Comparison of ENCODE assay signal across 8 mouse cellular contexts in the genomic region with DNA sequence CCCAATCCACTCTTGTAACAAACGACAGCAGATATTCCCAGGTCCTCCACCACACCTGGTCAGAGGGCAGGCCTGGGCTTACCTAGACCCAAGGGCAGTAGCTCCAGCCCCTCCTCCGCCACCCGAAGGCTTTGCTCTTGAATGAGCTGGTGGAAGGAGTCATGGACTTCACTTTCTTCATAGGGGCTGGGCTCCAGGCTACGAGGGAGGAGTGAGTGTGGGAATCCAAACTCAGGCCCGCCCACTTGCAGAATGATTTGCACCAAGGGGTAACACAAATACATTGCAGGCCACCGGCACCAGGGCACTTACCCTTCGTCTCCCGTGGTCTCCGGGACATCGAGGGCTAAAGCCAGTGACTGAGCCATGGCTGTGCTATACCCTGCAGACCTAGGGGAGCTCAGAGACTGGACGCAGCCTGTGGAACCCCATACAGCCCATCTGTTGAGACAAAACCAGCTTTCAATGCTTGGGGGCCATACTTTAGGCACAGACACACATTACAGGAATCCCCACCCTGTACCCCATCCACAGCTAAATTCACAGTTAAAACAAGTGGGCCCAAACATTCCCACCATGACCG. TPM values are rescaled to one million over a fixed set of nuclear protein-coding genes. Genes with fewer than 3 reads are reported as not detected.
DNase-seq lines count a peak whose midpoint lies in the region; ATAC-seq and TF ChIP-seq lines count a peak whose summit lies in the region.
"Had no signal": no experiment of that assay in that cellular context is flagged by ENCODE, and none has a peak within 500 bp of the region (broad histone marks: within the 10 kb centered on the region; RNA-seq: fewer than 3 reads in every experiment).

No protein-coding gene starts in this region.

- H3K36me3 ChIP-seq in CH12.LX (replicated peaks in 1 of 2; ENCODE audit: control insufficient read depth in 1 of 2, insufficient read depth in 1 of 2, low read length in 1 of 2): peaks cover 35 to 54% of the 10 kb centered on the region in 2 experiments
- peaks cover 11% of the 10 kb centered on the region for H3K36me3 ChIP-seq in heart, embryonic 11.5 days (ENCODE audit: control insufficient read depth, insufficient read depth, low read length)
- H3K36me3 ChIP-seq in midbrain, embryonic 10.5 days: no peaks in the 10 kb centered on the region

- H3K4me1 ChIP-seq in CH12.LX (ENCODE audit: control insufficient read depth in 1 of 2, insufficient read depth in 2 of 2): peaks cover 8 to 64% of the 10 kb centered on the region in 2 experiments; a peak in 3 of 4 replicates
- peaks cover 46% of the 10 kb centered on the region for H3K4me1 ChIP-seq in heart, embryonic 11.5 days (ENCODE audit: control insufficient read depth, insufficient read depth, low read length)
- peaks cover 55% of the 10 kb centered on the region for H3K4me1 ChIP-seq in midbrain, embryonic 10.5 days

- no peak for TF ChIP-seq EP300 in CH12.LX (IDR thresholded peaks at IDR 0.05; ENCODE audit: low read length)

- peak overlapping the region; percentile 75 for H3K4me2 ChIP-seq in CH12.LX (ENCODE audit: insufficient read depth, low read depth, poor library complexity, severe bottlenecking)
- H3K4me2 ChIP-seq in heart, embryonic 11.5 days: peak overlapping the region; percentile 99

- no peaks in the 10 kb centered on the region for H3K79me2 ChIP-seq in CH12.LX (replicated peaks; ENCODE audit: control insufficient read depth, extremely low read depth, insufficient read depth, poor library complexity, severe bottlenecking)

- H3K9me3 ChIP-seq in CH12.LX (replicated peaks; ENCODE audit: low read length): no peaks in the 10 kb centered on the region
- H3K9me3 ChIP-seq in heart, embryonic 11.5 days (replicated peaks; ENCODE audit: control insufficient read depth, low read length): no peaks in the 10 kb centered on the region
- H3K9me3 ChIP-seq in midbrain, embryonic 10.5 days (replicated peaks): no peaks in the 10 kb centered on the region

- peak overlapping the region; percentile 33 for H3K9ac ChIP-seq in CH12.LX (ENCODE audit: insufficient read depth, low read depth)
- H3K9ac ChIP-seq in heart, embryonic 11.5 days (ENCODE audit: low read depth, low read length): peak overlapping the region; percentile 74

- no peak for TF ChIP-seq RAD21 in CH12.LX (IDR thresholded peaks at IDR 0.05; ENCODE audit: low read depth, low read length)

- ATAC-seq in heart, embryonic 11.5 days (replicated peaks; ENCODE audit: insufficient number of reproducible peaks, low FRiP score, low TSS enrichment): no peak

- 47% methylated on average over 12 of the region's 12 CpGs for WGBS in heart, embryonic 11.5 days (ENCODE audit: insufficient replicate concordance)
- WGBS in midbrain, embryonic 10.5 days: 70% methylated on average over 12 of the region's 12 CpGs

- no peaks in the 10 kb centered on the region for H3K27me3 ChIP-seq in CH12.LX (replicated peaks)
- H3K27me3 ChIP-seq in heart, embryonic 11.5 days (ENCODE audit: control insufficient read depth, insufficient read depth, low read length): peaks cover 17% of the 10 kb centered on the region
- peaks cover 62% of the 10 kb centered on the region for H3K27me3 ChIP-seq in midbrain, embryonic 10.5 days (ENCODE audit: low read depth, poor library complexity, severe bottlenecking)

- no peak for TF ChIP-seq CTCF in CH12.LX (conservative IDR thresholded peaks at IDR 0.05 in 1 of 2, IDR thresholded peaks at IDR 0.05 in 1 of 2; ENCODE audit: low read depth in 2 of 2, low read length in 2 of 2)

- in situ Hi-C loops in CH12.LX (cut with MboI; ENCODE audit: low pct_ligation_motif_present, low pct_unique_long_range_greater_than_20kb, low sequenced_read_pairs): no loop called here

- no peak for TF ChIP-seq POLR2A in CH12.LX (IDR thresholded peaks at IDR 0.05; ENCODE audit: low read depth, low read length)

- dilution Hi-C loops in CH12.LX (cut with MboI; ENCODE audit: extremely low pct_ligation_motif_present, extremely low pct_unique_long_range_greater_than_20kb, low sequenced_read_pairs): no loop called here

- peak overlapping the region; percentile 68 to 94 (median 71) for H3K4me3 ChIP-seq in CH12.LX (replicated peaks in 1 of 3; ENCODE audit: low read depth in 2 of 3, low read length in 2 of 3, poor library complexity in 1 of 3)
- peak overlapping the region; percentile 52 for H3K4me3 ChIP-seq in heart, embryonic 11.5 days (ENCODE audit: low read depth, low read length)
- H3K4me3 ChIP-seq in midbrain, embryonic 10.5 days: peak overlapping the region; percentile 58

- DNase-seq in CH12.LX (ENCODE audit: extremely low read depth) (peak; percentile 71), R1 (ENCODE audit: low read depth, low spot score) (peak; percentile 54)
- peak; percentile 74 for DNase-seq in kidney, postnatal 10 days
- no peak for DNase-seq in midbrain, embryonic 10.5 days (ENCODE audit: low spot score)
- no peak for DNase-seq in cerebellum, adult 8-10 months
- no peak for DNase-seq in frontal cortex, postnatal 25 days (ENCODE audit: low spot score in 2 of 2)

- H3K27ac ChIP-seq in CH12.LX (ENCODE audit: insufficient read depth, low read depth): 0 out of 2 replicates have a peak overlapping the region, but pooled peaks have one; percentile 3
- H3K27ac ChIP-seq in heart, embryonic 11.5 days (ENCODE audit: low read depth, low read length): peak overlapping the region; percentile 96
- peak overlapping the region; percentile 82 for H3K27ac ChIP-seq in midbrain, embryonic 10.5 days (replicated peaks)

TF ChIP-seq in CH12.LX, 34 proteins besides CTCF, POLR2A, EP300 and RAD21:
- 0 out of 2 replicates have a peak, but pooled peaks have one; percentile 5 for TF ChIP-seq MYC (IDR thresholded peaks at IDR 0.05; ENCODE audit: low read depth, low read length)
- TF ChIP-seq TCF12 (IDR thresholded peaks at IDR 0.05; ENCODE audit: low read depth, low read length): 0 out of 2 replicates have a peak, but pooled peaks have one; percentile 27
- TF ChIP-seq SMC3 (IDR thresholded peaks at IDR 0.05; ENCODE audit: low read depth, low read length): no peak
- TF ChIP-seq TBP (conservative IDR thresholded peaks at IDR 0.05; ENCODE audit: low read depth, low read length): 0 out of 2 replicates have a peak, but pooled peaks have one; percentile 23

RNA-seq across cellular contexts. Expression of a gene that starts 2.9 kb away (rescaled TPM):
- total RNA-seq in CH12.LX (2012; rRNA removed) (4.0 and 6.1 TPM in 2 replicates), CH12.LX (2014; rRNA removed) (1.4 and 2.2 TPM in 2 replicates)
- polyA plus RNA-seq in CH12.LX (2012; ENCODE audit: insufficient read length, low read depth): 8.8 and 9.8 TPM in 2 replicates
- polyA plus RNA-seq in heart, embryonic 11.5 days (2014; fragmentation: Nextera tagmentation; extraction: Ambion mirVana): 4.4 and 4.5 TPM in 2 replicates
- polyA plus RNA-seq in midbrain, embryonic 10.5 days (2016; fragmentation: Nextera tagmentation; extraction: Ambion mirVana): 0.78 and 0.93 TPM in 2 replicates

RNA-seq across cellular contexts. Expression of a gene that starts 3.1 kb away (rescaled TPM):
- 24.8 and 26.8 TPM in 2 replicates for total RNA-seq in CH12.LX (2012; rRNA removed)
- total RNA-seq in CH12.LX (2014; rRNA removed): 16.3 and 16.8 TPM in 2 replicates
- 28.4 and 30.0 TPM in 2 replicates for polyA plus RNA-seq in CH12.LX (2012; ENCODE audit: insufficient read length, low read depth)
- 23.8 and 26.2 TPM in 2 replicates for polyA plus RNA-seq in heart, embryonic 11.5 days (2014; fragmentation: Nextera tagmentation; extraction: Ambion mirVana)
- polyA plus RNA-seq in midbrain, embryonic 10.5 days (2016; fragmentation: Nextera tagmentation; extraction: Ambion mirVana): 10.1 and 10.5 TPM in 2 replicates

RNA-seq across cellular contexts. Expression of a gene that starts 18.5 kb away (rescaled TPM):
- total RNA-seq in CH12.LX (2012; rRNA removed) (0.46 and 0.93 TPM in 2 replicates), CH12.LX (2014; rRNA removed) (1.3 and 1.5 TPM in 2 replicates)
- polyA plus RNA-seq in CH12.LX (2012; ENCODE audit: insufficient read length, low read depth): 1.4 and 1.7 TPM in 2 replicates
- polyA plus RNA-seq in heart, embryonic 11.5 days (2014; fragmentation: Nextera tagmentation; extraction: Ambion mirVana): 3.2 and 3.9 TPM in 2 replicates
- polyA plus RNA-seq in midbrain, embryonic 10.5 days (2016; fragmentation: Nextera tagmentation; extraction: Ambion mirVana): 1.4 and 2.2 TPM in 2 replicates
- total RNA-seq: left cerebral cortex, postnatal 10 days had no signal

RNA-seq across cellular contexts. Expression of a gene that starts 30.5 kb away (rescaled TPM):
- 0.59 and 1.0 TPM in 2 replicates for total RNA-seq in CH12.LX (2012; rRNA removed)
- 0.50 TPM in 1 of 2 replicates, not detected in the other for total RNA-seq in CH12.LX (2014; rRNA removed)
- polyA plus RNA-seq in CH12.LX (2012; ENCODE audit: insufficient read length, low read depth): 0.80 and 1.6 TPM in 2 replicates
- polyA plus RNA-seq in heart, embryonic 11.5 days (2014; fragmentation: Nextera tagmentation; extraction: Ambion mirVana): 0.34 and 0.62 TPM in 2 replicates
- polyA plus RNA-seq in midbrain, embryonic 10.5 days (2016; fragmentation: Nextera tagmentation; extraction: Ambion mirVana): 0.14 and 0.58 TPM in 2 replicates

RNA-seq across cellular contexts. Expression of a gene that starts 30.5 kb away (rescaled TPM):
- total RNA-seq in CH12.LX (2012; rRNA removed) (362 and 409 TPM in 2 replicates), CH12.LX (2014; rRNA removed) (395 and 553 TPM in 2 replicates)
- polyA plus RNA-seq in CH12.LX (2012; ENCODE audit: insufficient read length, low read depth): 513 and 654 TPM in 2 replicates
- polyA plus RNA-seq in heart, embryonic 11.5 days (2014; fragmentation: Nextera tagmentation; extraction: Ambion mirVana): 78.7 and 79.2 TPM in 2 replicates
- 36.2 and 39.4 TPM in 2 replicates for polyA plus RNA-seq in midbrain, embryonic 10.5 days (2016; fragmentation: Nextera tagmentation; extraction: Ambion mirVana)

Comparison
In these comparisons a context has a peak if more than half of its experiments do, and no peak if none do; other contexts are left out.
1. DNase-seq: peak in CH12.LX (single experiment), R1 (single experiment) and kidney, postnatal 10 days (single experiment); none in midbrain, embryonic 10.5 days (single experiment), cerebellum, adult 8-10 months (single experiment) and frontal cortex, postnatal 25 days (0 of 2).
2. H3K27ac ChIP-seq: peak in every context shown above with its lines; median percentile 96 in heart, embryonic 11.5 days; 82 in midbrain, embryonic 10.5 days; 3 in CH12.LX.
3. Peak in every context shown above with its lines, with median percentiles within 50 percentile points of each other: H3K4me3 ChIP-seq.